Mouse (Mus musculus): ENCODE data around the gene Ppia. TPM values are rescaled to one million over a fixed set of nuclear protein-coding genes. Genes with fewer than 3 reads are reported as not detected.
"Not testable (repeated sequence)": the region's sequence is repeated elsewhere in the genome, so short reads cannot be mapped to it uniquely, and the experiment has no call there.

The Ppia gene
- polyA plus RNA-seq, 1 experiment from 2014 or later = 4,098 TPM

DNA sequence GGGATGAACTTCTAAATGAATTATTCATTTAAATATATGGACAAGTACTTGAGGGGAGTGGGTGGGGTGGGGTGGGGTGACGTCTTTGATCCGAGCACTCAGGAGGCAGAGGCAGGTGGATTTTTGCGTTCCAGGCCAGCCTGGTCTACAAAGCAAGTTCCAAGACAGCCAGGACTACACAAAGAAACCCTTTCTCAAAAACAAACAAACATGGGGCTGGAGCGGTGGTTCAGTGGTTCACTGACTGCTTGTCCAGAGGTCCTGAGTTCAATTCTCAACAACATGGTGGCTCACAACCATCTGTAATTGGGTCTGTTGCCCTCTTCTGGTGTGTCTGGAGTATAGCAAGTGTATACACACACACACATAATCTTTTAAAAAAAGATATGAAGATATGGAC is 30.2 kb downstream of the Ppia start:
- H3K9ac ChIP-seq = no peak overlapping the region
- WGBS = 68% methylated on average over 4 of the region's 4 CpGs
- no peak for ATAC-seq (replicated peaks; ENCODE audit: insufficient number of reproducible peaks, insufficient read depth, low FRiP score, low read depth)

DNA sequence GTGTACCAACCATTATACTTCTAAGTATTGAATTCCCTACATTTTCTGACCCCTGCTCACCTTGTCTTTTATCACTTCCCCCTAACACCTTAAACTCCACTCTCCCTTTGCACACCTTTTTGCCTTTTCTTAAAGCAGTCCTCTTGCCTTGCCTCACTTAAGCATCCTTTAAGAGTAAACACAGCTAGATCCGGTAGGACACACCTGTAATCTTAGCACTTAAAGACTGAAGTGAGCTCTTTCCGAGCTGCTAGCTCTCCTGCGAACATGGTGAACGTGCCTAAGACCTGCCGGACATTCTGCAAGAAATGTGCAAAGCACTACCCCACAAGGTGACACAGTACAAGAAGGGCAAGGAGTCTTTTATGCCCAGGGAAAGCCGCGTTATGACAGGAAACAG is 30.7 kb downstream of the Ppia start:
- Histone ChIP-seq H3K9me3 (replicated peaks) (no peaks in the 10 kb centered on the region), H3K4me2 (no peak overlapping the region), H3K27ac (no peak overlapping the region), H3K4me3 (no peak overlapping the region), H3K4me1 (replicated peaks) (peaks cover 15% of the 10 kb centered on the region), H3K9ac (no peak overlapping the region), H3K27me3 (no peaks in the 10 kb centered on the region), H3K36me3 (no peaks in the 10 kb centered on the region; the same call in 1 of the 2 replicates)
- WGBS = 85% methylated on average over 7 of the region's 7 CpGs
- no peak for ATAC-seq (replicated peaks; ENCODE audit: insufficient number of reproducible peaks, insufficient read depth, low FRiP score, low read depth)

More for the DNA sequence above, 30.2 kb downstream of the Ppia start:
- Histone ChIP-seq H3K36me3 (no peaks in the 10 kb centered on the region; the same call in 1 of the 2 replicates), H3K4me2 (no peak overlapping the region), H3K27ac (0 out of 2 replicates have a peak overlapping the region, but pooled peaks have one; percentile 71), H3K9me3 (replicated peaks) (no peaks in the 10 kb centered on the region), H3K4me1 (replicated peaks) (peaks cover 15% of the 10 kb centered on the region), H3K27me3 (no peaks in the 10 kb centered on the region), H3K4me3 (no peak overlapping the region)

DNA sequence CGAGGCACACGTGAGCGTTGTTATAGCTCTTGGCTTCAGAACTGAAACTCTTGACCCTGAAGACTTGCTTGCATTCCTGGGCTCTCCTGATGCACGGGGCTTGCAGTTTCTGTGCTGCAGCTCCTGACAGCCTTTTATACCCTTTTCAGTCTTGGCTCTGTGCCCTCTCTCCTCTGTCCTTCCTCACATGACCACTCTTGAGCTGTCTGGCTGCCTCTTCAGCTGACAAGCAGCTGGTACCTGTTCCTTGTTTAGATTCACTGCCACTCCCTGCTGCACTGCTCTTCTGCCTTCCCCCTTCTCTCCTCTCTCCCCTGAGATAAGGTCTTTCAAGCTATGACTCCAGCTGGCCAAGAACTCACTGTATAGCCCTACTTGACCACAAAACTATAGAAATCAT is 32.2 kb downstream of the Ppia start:
- H3K4me1 ChIP-seq (replicated peaks) = peaks cover 14% of the 10 kb centered on the region
- ATAC-seq (replicated peaks; ENCODE audit: insufficient number of reproducible peaks, insufficient read depth, low FRiP score, low read depth) = no peak
- H3K27ac ChIP-seq = peak overlapping the region; percentile 40; the same call in 1 of the 2 replicates
- H3K4me2 ChIP-seq = peak overlapping the region; percentile 6; the same call in 1 of the 2 replicates
- 64% methylated on average over 4 of the region's 4 CpGs for WGBS
- H3K4me3 ChIP-seq = no peak overlapping the region
- no peaks in the 10 kb centered on the region for H3K36me3 ChIP-seq
- H3K27me3 ChIP-seq = no peaks in the 10 kb centered on the region
- no peak overlapping the region for H3K9ac ChIP-seq
- H3K9me3 ChIP-seq (replicated peaks) = no peaks in the 10 kb centered on the region

DNA sequence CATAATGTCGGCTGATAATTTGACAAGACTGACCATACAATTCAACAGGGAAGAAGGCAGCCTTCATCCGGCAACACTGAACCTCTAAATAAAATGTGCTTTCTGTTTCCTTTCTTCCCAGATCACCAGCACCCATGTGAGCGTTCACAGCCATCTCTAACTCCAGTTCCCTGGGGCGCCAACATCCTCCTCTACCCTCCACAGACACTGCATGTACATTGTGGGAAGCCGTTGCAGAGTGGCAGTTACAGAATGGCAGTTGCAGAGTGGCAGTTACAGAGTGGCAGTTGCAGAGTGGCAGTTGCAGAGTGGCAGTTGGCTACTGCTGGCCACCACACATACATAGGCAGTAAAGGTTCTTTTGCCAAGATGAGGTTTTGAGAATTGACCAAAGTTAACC is 32.9 kb downstream of the Ppia start:
- not testable (repeated sequence) for H3K9ac ChIP-seq; H3K36me3 ChIP-seq; H3K4me1 ChIP-seq (replicated peaks); H3K4me3 ChIP-seq; ATAC-seq (replicated peaks; ENCODE audit: insufficient number of reproducible peaks, insufficient read depth, low FRiP score, low read depth); H3K4me2 ChIP-seq; H3K9me3 ChIP-seq (replicated peaks); H3K27ac ChIP-seq; H3K27me3 ChIP-seq
- 90% methylated on average over 5 of the region's 5 CpGs for WGBS

DNA sequence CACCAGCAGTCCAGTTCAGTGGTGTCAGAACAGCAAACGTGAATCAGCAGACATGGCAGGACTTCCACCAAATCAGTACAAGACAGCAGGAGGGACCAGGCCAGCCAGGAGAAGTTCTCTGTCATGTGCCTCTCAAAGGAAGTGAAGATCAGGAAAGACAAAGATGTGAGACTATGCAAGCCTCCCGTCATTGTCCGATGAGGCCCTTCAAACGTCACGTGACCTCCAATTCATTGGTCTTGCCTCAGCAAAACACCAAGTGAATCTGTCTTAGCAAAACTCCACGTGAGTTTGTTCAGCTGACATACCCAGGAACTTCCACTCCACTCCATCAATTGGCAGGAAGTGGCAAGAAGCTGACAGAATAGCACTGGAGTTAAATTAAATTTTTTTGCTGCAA is 40.8 kb downstream of the Ppia start:
- H3K4me2 ChIP-seq = no peak overlapping the region
- ATAC-seq (replicated peaks; ENCODE audit: insufficient number of reproducible peaks, insufficient read depth, low FRiP score, low read depth) = no peak
- no peak overlapping the region for H3K27ac ChIP-seq
- H3K9me3 ChIP-seq (replicated peaks) = no peaks in the 10 kb centered on the region; the same call in 1 of the 2 replicates
- H3K4me3 ChIP-seq = no peak overlapping the region
- no peaks in the 10 kb centered on the region for H3K27me3 ChIP-seq
- no peaks in the 10 kb centered on the region for H3K4me1 ChIP-seq (replicated peaks)
- WGBS = 73% methylated on average over 6 of the region's 6 CpGs
- no peaks in the 10 kb centered on the region for H3K36me3 ChIP-seq
- no peak overlapping the region for H3K9ac ChIP-seq

DNA sequence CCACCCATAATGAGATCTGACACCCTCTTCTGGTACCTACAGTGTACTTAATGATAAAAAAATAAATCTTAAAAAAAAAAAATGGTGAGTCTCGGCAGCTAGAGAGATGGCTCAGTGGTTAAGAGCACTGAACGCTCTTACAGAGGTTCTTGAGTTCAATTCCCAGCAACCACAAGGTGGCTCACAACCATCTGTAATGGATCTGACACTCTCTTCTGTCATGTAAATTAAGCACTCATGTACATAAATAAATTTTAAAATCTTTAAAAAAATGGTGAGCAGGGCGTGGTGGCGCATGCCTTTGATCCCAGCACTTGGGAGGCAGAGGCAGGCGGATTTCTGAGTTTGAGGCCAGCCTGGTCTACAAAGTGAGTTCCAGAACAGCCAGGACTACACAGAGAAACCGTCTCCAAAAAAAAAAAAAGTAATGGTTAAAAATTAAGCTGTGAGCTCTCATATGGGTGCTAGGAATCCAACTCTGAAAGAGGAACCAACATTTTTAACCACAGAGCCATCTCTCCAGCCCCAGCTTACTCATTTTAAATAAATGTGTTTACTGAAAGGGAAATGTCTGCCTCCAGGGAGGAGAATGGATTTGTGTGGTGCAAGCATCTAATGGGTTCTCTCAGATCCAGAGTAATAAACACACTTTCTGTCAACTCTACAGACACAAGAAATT is 48.1 kb downstream of the Ppia start:
- Histone ChIP-seq H3K9ac (no peak overlapping the region), H3K36me3 (peaks cover 11% of the 10 kb centered on the region), H3K27ac (no peak overlapping the region), H3K9me3 (replicated peaks) (no peaks in the 10 kb centered on the region), H3K27me3 (no peaks in the 10 kb centered on the region), H3K4me3 (no peak overlapping the region), H3K4me2 (no peak overlapping the region), H3K4me1 (replicated peaks) (no peaks in the 10 kb centered on the region; the same call in 1 of the 2 replicates)
- WGBS = 86% methylated on average over 6 of the region's 6 CpGs
- ATAC-seq (replicated peaks; ENCODE audit: insufficient number of reproducible peaks, insufficient read depth, low FRiP score, low read depth) = no peak

DNA sequence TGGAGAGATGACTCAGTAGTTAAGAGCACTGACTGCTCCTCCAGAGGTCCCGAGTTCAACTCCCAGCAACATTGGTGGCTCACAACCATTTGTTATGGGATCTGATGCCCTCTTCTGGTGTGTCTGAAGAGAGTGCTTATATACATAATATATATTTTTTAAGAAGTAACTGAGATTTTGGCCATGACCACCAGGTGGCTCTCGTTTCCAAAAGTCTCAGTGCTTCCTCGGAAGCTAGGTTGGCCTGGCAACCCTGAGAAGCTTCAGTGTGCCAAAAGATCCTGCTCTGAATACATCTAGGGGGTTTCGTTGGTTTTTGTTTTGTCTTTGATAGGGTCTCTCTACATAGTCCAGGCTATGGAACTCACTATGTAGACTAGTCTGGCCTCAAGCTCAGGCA is 49.9 kb downstream of the Ppia start:
- no peak for ATAC-seq (replicated peaks; ENCODE audit: insufficient number of reproducible peaks, insufficient read depth, low FRiP score, low read depth)

DNA sequence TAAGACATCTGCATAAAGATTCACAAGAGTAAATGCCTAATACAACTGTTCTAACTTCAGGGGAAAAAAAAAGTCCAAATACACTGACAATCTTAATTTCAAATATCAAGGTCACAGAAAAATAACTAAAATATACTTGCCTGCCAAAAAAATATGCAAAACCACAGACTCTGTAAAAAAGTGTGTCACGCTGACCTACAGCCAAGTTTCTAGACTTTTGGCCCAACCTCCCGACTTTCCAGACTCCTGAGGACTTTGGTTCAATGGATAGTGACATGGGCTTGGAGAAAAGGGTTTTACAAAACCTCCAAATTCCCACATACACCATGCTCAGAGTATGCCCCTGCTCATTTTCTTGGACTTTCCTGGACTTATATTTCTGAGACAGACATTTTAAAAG is 53.3 kb downstream of the Ppia start:
- H3K4me3 ChIP-seq = no peak overlapping the region
- H3K27me3 ChIP-seq = no peaks in the 10 kb centered on the region
- WGBS = 62% methylated on average over 2 of the region's 2 CpGs
- H3K9ac ChIP-seq = no peak overlapping the region
- no peak overlapping the region for H3K4me2 ChIP-seq
- ATAC-seq (replicated peaks; ENCODE audit: insufficient number of reproducible peaks, insufficient read depth, low FRiP score, low read depth) = no peak
- peaks cover 27% of the 10 kb centered on the region for H3K4me1 ChIP-seq (replicated peaks)
- peaks cover 11% of the 10 kb centered on the region for H3K36me3 ChIP-seq
- H3K9me3 ChIP-seq (replicated peaks) = no peaks in the 10 kb centered on the region
- H3K27ac ChIP-seq = no peak overlapping the region

More for the DNA sequence above, 49.9 kb downstream of the Ppia start:
- Histone ChIP-seq H3K36me3 (peaks cover 11% of the 10 kb centered on the region), H3K27ac (no peak overlapping the region), H3K4me3 (no peak overlapping the region), H3K4me1 (replicated peaks) (peaks cover 9% of the 10 kb centered on the region), H3K27me3 (no peaks in the 10 kb centered on the region), H3K9me3 (replicated peaks) (no peaks in the 10 kb centered on the region), H3K9ac (no peak overlapping the region), H3K4me2 (no peak overlapping the region)
- WGBS = 23% methylated on average over 4 of the region's 4 CpGs

Small RNA genes within 50 kb of the gene (microRNA-seq; reads per million reads assigned to microRNA genes)
- gene Mir7651 = not detected

Other genes with a start within 250 kb of the Ppia start
- 0.34 and 0.55 TPM in 2 replicates for gene A730071L15Rik, start 215.4 kb upstream of the Ppia start, polyA plus RNA-seq (2015; fragmentation: Nextera tagmentation; extraction: Ambion mirVana)
- gene Nudcd3, start 215.0 kb upstream of the Ppia start, polyA plus RNA-seq (2015; fragmentation: Nextera tagmentation; extraction: Ambion mirVana) = 28.9 and 33.5 TPM in 2 replicates
- gene Npc1l1, start 185.3 kb upstream of the Ppia start, polyA plus RNA-seq (2015; fragmentation: Nextera tagmentation; extraction: Ambion mirVana) = not detected in 2 replicates
- gene Ddx56, start 147.7 kb upstream of the Ppia start, polyA plus RNA-seq (2015; fragmentation: Nextera tagmentation; extraction: Ambion mirVana) = 45.8 and 60.3 TPM in 2 replicates
- 76.0 and 84.3 TPM in 2 replicates for gene Tmed4, start 140.6 kb upstream of the Ppia start, polyA plus RNA-seq (2015; fragmentation: Nextera tagmentation; extraction: Ambion mirVana)
- 264 and 278 TPM in 2 replicates for gene Ogdh, start 123.8 kb upstream of the Ppia start, polyA plus RNA-seq (2015; fragmentation: Nextera tagmentation; extraction: Ambion mirVana)
- 6.6 and 8.2 TPM in 2 replicates for gene Zmiz2, start 26.4 kb upstream of the Ppia start, polyA plus RNA-seq (2015; fragmentation: Nextera tagmentation; extraction: Ambion mirVana)
- 318 and 327 TPM in 2 replicates for gene H2afv, start 29.0 kb downstream of the Ppia start, polyA plus RNA-seq (2015; fragmentation: Nextera tagmentation; extraction: Ambion mirVana)
- 24.0 and 26.1 TPM in 2 replicates for gene Purb, start 60.5 kb downstream of the Ppia start, polyA plus RNA-seq (2015; fragmentation: Nextera tagmentation; extraction: Ambion mirVana)
- 1.2 and 4.9 TPM in 2 replicates for gene Myo1g, start 105.5 kb downstream of the Ppia start, polyA plus RNA-seq (2015; fragmentation: Nextera tagmentation; extraction: Ambion mirVana)
- 44.7 and 68.9 TPM in 2 replicates for gene Ccm2, start 131.4 kb downstream of the Ppia start, polyA plus RNA-seq (2015; fragmentation: Nextera tagmentation; extraction: Ambion mirVana)
- gene Nacad, start 190.6 kb downstream of the Ppia start, polyA plus RNA-seq (2015; fragmentation: Nextera tagmentation; extraction: Ambion mirVana) = 1.1 and 3.3 TPM in 2 replicates
- gene Tbrg4, start 210.6 kb downstream of the Ppia start, polyA plus RNA-seq (2015; fragmentation: Nextera tagmentation; extraction: Ambion mirVana) = 38.8 and 48.5 TPM in 2 replicates
- gene Wap, start 223.2 kb downstream of the Ppia start, polyA plus RNA-seq (2015; fragmentation: Nextera tagmentation; extraction: Ambion mirVana) = not detected in 2 replicates
- gene Ramp3, start 243.1 kb downstream of the Ppia start, polyA plus RNA-seq (2015; fragmentation: Nextera tagmentation; extraction: Ambion mirVana) = 2.6 and 4.0 TPM in 2 replicates